13 mouse cellular contexts compared by ENCODE assay signal in the genomic region with DNA sequence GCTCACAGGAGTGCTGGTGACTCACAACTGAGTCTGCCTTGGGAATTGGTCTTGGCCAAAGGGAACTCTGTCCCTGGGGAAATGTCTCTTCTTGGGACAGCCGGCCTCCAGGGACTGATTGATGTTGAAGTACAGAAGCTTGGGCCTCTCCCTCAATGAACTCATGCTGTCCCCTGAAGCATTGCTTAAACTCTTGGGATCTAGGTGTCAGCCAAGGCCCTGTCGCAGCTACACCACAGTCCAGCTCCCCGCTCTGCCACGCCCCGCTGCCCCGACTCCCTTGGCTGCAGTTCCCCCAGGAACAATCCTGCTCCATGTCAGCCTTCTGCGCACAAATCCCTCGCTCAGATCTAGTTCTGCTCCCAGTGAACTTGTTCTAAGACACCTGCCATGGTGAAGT. TPM values are rescaled to one million over a fixed set of nuclear protein-coding genes. Genes with fewer than 3 reads are reported as not detected.
DNase-seq lines count a peak whose midpoint lies in the region; ATAC-seq and TF ChIP-seq lines count a peak whose summit lies in the region.
"Had no signal": no experiment of that assay in that cellular context is flagged by ENCODE, and none has a peak within 500 bp of the region (broad histone marks: within the 10 kb centered on the region; RNA-seq: fewer than 3 reads in every experiment).

No protein-coding gene starts in this region.

- H3K4me2 ChIP-seq in hindbrain, embryonic 16.5 days (ENCODE audit: low read length), result no peak overlapping the region
- H3K4me2 ChIP-seq in lung, postnatal 0 days (replicated peaks; ENCODE audit: low read depth, low read length), result peak overlapping the region; percentile 25
- H3K4me2 ChIP-seq: embryonic facial prominence, embryonic 15.5 days; forebrain, embryonic 13.5 days; liver, embryonic 11.5 days had no signal

- H3K36me3 ChIP-seq in hindbrain, embryonic 10.5 days, result no peaks in the 10 kb centered on the region
- H3K36me3 ChIP-seq in hindbrain, embryonic 16.5 days (ENCODE audit: control insufficient read depth, insufficient read depth, low read length), result no peaks in the 10 kb centered on the region
- no peaks in the 10 kb centered on the region for H3K36me3 ChIP-seq in lung, postnatal 0 days (ENCODE audit: insufficient read depth, low read length)
- H3K36me3 ChIP-seq: embryonic facial prominence, embryonic 15.5 days had no signal

- 88% methylated on average over 8 of the region's 8 CpGs for WGBS in hindbrain, embryonic 10.5 days
- 84% methylated on average over 8 of the region's 8 CpGs for WGBS in hindbrain, embryonic 16.5 days
- 39% methylated on average over 8 of the region's 8 CpGs for WGBS in lung, postnatal 0 days

- H3K27me3 ChIP-seq in hindbrain, embryonic 10.5 days (ENCODE audit: insufficient read depth, poor library complexity, severe bottlenecking), result peaks cover 33% of the 10 kb centered on the region
- H3K27me3 ChIP-seq in hindbrain, embryonic 16.5 days (replicated peaks; ENCODE audit: control insufficient read depth, insufficient read depth, low read length), result no peaks in the 10 kb centered on the region
- no peaks in the 10 kb centered on the region for H3K27me3 ChIP-seq in lung, postnatal 0 days (replicated peaks; ENCODE audit: insufficient read depth, low read length)
- H3K27me3 ChIP-seq: embryonic facial prominence, embryonic 15.5 days; forebrain, embryonic 13.5 days had no signal

- no peak for DNase-seq in hindbrain, embryonic 10.5 days (ENCODE audit: low spot score)
- peak; percentile 14 for DNase-seq in Muller cell, postnatal 12 days (ENCODE audit: inconsistent ontology term)
- DNase-seq in adrenal gland, postnatal 14 days, result peak; percentile 77
- DNase-seq in lung, postnatal 0 days (ENCODE audit: low spot score), result peak; percentile 78
- DNase-seq in spleen, postnatal 10 days (ENCODE audit: low spot score in 2 of 2), result no peak
- DNase-seq: thymus, adult 18-20 months had no signal

- no peak for ATAC-seq in hindbrain, embryonic 16.5 days
- ATAC-seq in lung, postnatal 0 days, result peak; percentile 74
- no peak for ATAC-seq in CD4-positive, CD25-positive, alpha-beta regulatory T cell, adult 4 months
- ATAC-seq: forebrain, embryonic 13.5 days had no signal

- TF ChIP-seq EP300 in lung, postnatal 0 days (IDR thresholded peaks at IDR 0.05), result no peak

- peak overlapping the region; percentile 45; the same call in 1 of the 2 replicates for H3K27ac ChIP-seq in hindbrain, embryonic 10.5 days
- no peak overlapping the region for H3K27ac ChIP-seq in hindbrain, embryonic 16.5 days (ENCODE audit: low read depth, low read length)
- H3K27ac ChIP-seq in lung, postnatal 0 days (ENCODE audit: low read length), result 0 out of 2 replicates have a peak overlapping the region, but pooled peaks have one; percentile 29
- H3K27ac ChIP-seq: embryonic facial prominence, embryonic 15.5 days; forebrain, embryonic 13.5 days had no signal

- H3K9ac ChIP-seq in hindbrain, embryonic 16.5 days (ENCODE audit: low read depth, low read length), result no peak overlapping the region
- H3K9ac ChIP-seq in lung, postnatal 0 days (replicated peaks; ENCODE audit: low read depth), result no peak overlapping the region
- H3K9ac ChIP-seq: embryonic facial prominence, embryonic 15.5 days; forebrain, embryonic 13.5 days had no signal

- H3K4me3 ChIP-seq in hindbrain, embryonic 10.5 days, result no peak overlapping the region
- H3K4me3 ChIP-seq in hindbrain, embryonic 16.5 days (ENCODE audit: low read length), result no peak overlapping the region
- H3K4me3 ChIP-seq in lung, postnatal 0 days (ENCODE audit: low read depth, low read length), result no peak overlapping the region
- H3K4me3 ChIP-seq: embryonic facial prominence, embryonic 15.5 days; forebrain, embryonic 13.5 days; myocyte had no signal

- H3K9me3 ChIP-seq in hindbrain, embryonic 10.5 days, result peaks cover 8% of the 10 kb centered on the region
- H3K9me3 ChIP-seq in hindbrain, embryonic 16.5 days (ENCODE audit: control insufficient read depth, low read length), result no peaks in the 10 kb centered on the region; the same call in 1 of the 2 replicates
- H3K9me3 ChIP-seq in lung, postnatal 0 days (ENCODE audit: low read length), result 0 out of 2 replicates have a peak, but pooled peaks cover 2% of the 10 kb centered on the region
- H3K9me3 ChIP-seq: embryonic facial prominence, embryonic 15.5 days had no signal

- TF ChIP-seq CTCF in lung, postnatal 0 days (IDR thresholded peaks at IDR 0.05), result no peak

- peaks cover 21% of the 10 kb centered on the region for H3K4me1 ChIP-seq in hindbrain, embryonic 10.5 days (replicated peaks)
- no peaks in the 10 kb centered on the region for H3K4me1 ChIP-seq in hindbrain, embryonic 16.5 days (ENCODE audit: control insufficient read depth, insufficient read depth, low read depth, low read length)
- no peaks in the 10 kb centered on the region for H3K4me1 ChIP-seq in lung, postnatal 0 days (ENCODE audit: insufficient read depth, low read depth, low read length)
- H3K4me1 ChIP-seq: forebrain, embryonic 13.5 days had no signal

RNA-seq across cellular contexts. Expression of gene Ankrd55, which starts 34.1 kb away (rescaled TPM):
- 0.68 and 1.9 TPM in 2 replicates for polyA plus RNA-seq in hindbrain, embryonic 10.5 days (2016; fragmentation: Nextera tagmentation; extraction: Ambion mirVana)
- polyA plus RNA-seq in hindbrain, embryonic 16.5 days (2015; fragmentation: Nextera tagmentation; extraction: Ambion mirVana), result 9.9 and 12.6 TPM in 2 replicates
- 3.8 and 4.4 TPM in 2 replicates for total RNA-seq in adrenal gland, postnatal 14 days (2021)
- polyA plus RNA-seq in lung, postnatal 0 days (2015; fragmentation: Nextera tagmentation; extraction: Ambion mirVana), result 0.23 TPM in 1 of 2 replicates, not detected in the other
- 10 to 100 TPM; 12.1 to 14.6 TPM for polyA plus RNA-seq in CD4-positive, CD25-positive, alpha-beta regulatory T cell, adult 4 months (2017; shearing (Covaris generic))
- total RNA-seq: megakaryocyte-erythroid progenitor cell, adult 5-6 weeks had no signal

Comparison
In these comparisons a context has a peak if more than half of its experiments do, and no peak if none do; other contexts are left out.
1. DNase-seq: peak in Muller cell, postnatal 12 days (single experiment), adrenal gland, postnatal 14 days (single experiment) and lung, postnatal 0 days (single experiment); none in hindbrain, embryonic 10.5 days (single experiment) and spleen, postnatal 10 days (0 of 2).